Mouse (Mus musculus): ENCODE measurements around the gene Vil1.

- no peak for TF ChIP-seq POLR2A (IDR thresholded peaks at IDR 0.05; ENCODE audit: low read depth, low read length)
- no peak for TF ChIP-seq CTCF (IDR thresholded peaks at IDR 0.05; ENCODE audit: extremely low read depth, insufficient read length, insufficient replicate concordance, low read depth, low read length)
Observed at GRCm38 (mm10) chr1:74433220-74433619, 24.0 kb downstream of the Vil1 start.

All from small intestine, adult 2 months (tissue).